Mouse (Mus musculus): ENCODE data around the gene Rnf212b.

Rnf212b gene

GRCm38 (mm10) chr14:54796760-54797159 lies 17.2 kb upstream of the Rnf212b start:
- no peak for DNase-seq (ENCODE audit: low spot score)

GRCm38 (mm10) chr14:54799686-54800085 lies 14.3 kb upstream of the Rnf212b start:
- DNase-seq (ENCODE audit: low spot score) = no peak

- DNase-seq (ENCODE audit: low spot score) = no peak
Measured at GRCm38 (mm10) chr14:54802428-54802827, 11.5 kb upstream of the Rnf212b start.

- DNase-seq (ENCODE audit: low spot score) = no peak
Measured at GRCm38 (mm10) chr14:54806124-54806523, 7.8 kb upstream of the Rnf212b start.

- DNase-seq (ENCODE audit: low spot score) = no peak
Measured at GRCm38 (mm10) chr14:54808718-54809667, 4.9 kb upstream of the Rnf212b start.

- DNase-seq (ENCODE audit: low spot score) = no peak
Measured at GRCm38 (mm10) chr14:54809668-54810033, 4.3 kb upstream of the Rnf212b start.

- no peak for DNase-seq (ENCODE audit: low spot score)
Measured at GRCm38 (mm10) chr14:54815737-54816136, 1.8 kb downstream of the Rnf212b start.

- peak; percentile 21 for DNase-seq (ENCODE audit: low spot score)
Measured at GRCm38 (mm10) chr14:54817791-54818190, 3.9 kb downstream of the Rnf212b start.

- DNase-seq (ENCODE audit: low spot score) = no peak
Measured at GRCm38 (mm10) chr14:54822301-54822700, 8.4 kb downstream of the Rnf212b start.

GRCm38 (mm10) chr14:54823716-54824115 lies 9.8 kb downstream of the Rnf212b start:
- DNase-seq (ENCODE audit: low spot score) = no peak

- DNase-seq (ENCODE audit: low spot score) = no peak
Measured at GRCm38 (mm10) chr14:54843461-54843860, 29.5 kb downstream of the Rnf212b start.

GRCm38 (mm10) chr14:54855726-54856125 lies 41.8 kb downstream of the Rnf212b start:
- no peak for DNase-seq (ENCODE audit: low spot score)

- DNase-seq (ENCODE audit: low spot score) = no peak
Measured at GRCm38 (mm10) chr14:54856703-54857102, 42.8 kb downstream of the Rnf212b start.

- DNase-seq (ENCODE audit: low spot score) = no peak
Measured at GRCm38 (mm10) chr14:54857891-54858290, 44.0 kb downstream of the Rnf212b start.

GRCm38 (mm10) chr14:54860511-54860910 lies 46.6 kb downstream of the Rnf212b start:
- peak; percentile 39 for DNase-seq (ENCODE audit: low spot score)

- DNase-seq (ENCODE audit: low spot score) = peak; percentile 92
Measured at GRCm38 (mm10) chr14:54863501-54864312, 49.8 kb downstream of the Rnf212b start.

GRCm38 (mm10) chr14:54864313-54865036 lies 50.5 kb downstream of the Rnf212b start:
- no peak for DNase-seq (ENCODE audit: low spot score)

- no peak for DNase-seq (ENCODE audit: low spot score)
Measured at GRCm38 (mm10) chr14:54865626-54866025, 51.7 kb downstream of the Rnf212b start.

- no peak for DNase-seq (ENCODE audit: low spot score)
Measured at GRCm38 (mm10) chr14:54866268-54866667, 52.3 kb downstream of the Rnf212b start.

- DNase-seq (ENCODE audit: low spot score) = no peak
Measured at GRCm38 (mm10) chr14:54866936-54867335, 53.0 kb downstream of the Rnf212b start.

- DNase-seq (ENCODE audit: low spot score) = no peak
Measured at GRCm38 (mm10) chr14:54868026-54868425, 54.1 kb downstream of the Rnf212b start.

- DNase-seq (ENCODE audit: low spot score) = no peak
Measured at GRCm38 (mm10) chr14:54870861-54871260, 56.9 kb downstream of the Rnf212b start, which contains the start of gene Homez. Homez (minus strand) TSS chr14:54870961.

All from ovary, postnatal 36 days (tissue).